Mouse (Mus musculus): ENCODE measurements around the gene Lin54. TPM values are rescaled to one million over a fixed set of nuclear protein-coding genes. Genes with fewer than 3 reads are reported as not detected.

Gene Lin54
- polyA plus RNA-seq, 1 experiment from 2014 or later, result 11.8 TPM

- H3K27ac ChIP-seq, result no peak overlapping the region
- no peak overlapping the region for H3K9ac ChIP-seq
- no peaks in the 10 kb centered on the region; the same call in 1 of the 2 replicates for H3K4me1 ChIP-seq
- H3K27me3 ChIP-seq (replicated peaks), result no peaks in the 10 kb centered on the region
- 0 out of 2 replicates have a peak, but pooled peaks cover 3% of the 10 kb centered on the region for H3K36me3 ChIP-seq
- H3K4me3 ChIP-seq (replicated peaks), result no peak overlapping the region
- H3K4me2 ChIP-seq, result no peak overlapping the region
- ATAC-seq (ENCODE audit: insufficient read depth, low FRiP score, low read depth), result no peak
- WGBS, result 74% methylated on average over 2 of the region's 2 CpGs
- no peaks in the 10 kb centered on the region for H3K9me3 ChIP-seq
Observed at GRCm38 (mm10) chr5:100487120-100487519, 13.3 kb downstream of the Lin54 start.

GRCm38 (mm10) chr5:100483569-100483968, 16.9 kb downstream of the Lin54 start:
- Histone ChIP-seq H3K9me3 (no peaks in the 10 kb centered on the region), H3K4me3 (replicated peaks) (no peak overlapping the region), H3K27me3 (replicated peaks) (no peaks in the 10 kb centered on the region), H3K4me1 (no peaks in the 10 kb centered on the region), H3K9ac (no peak overlapping the region), H3K27ac (no peak overlapping the region), H3K36me3 (0 out of 2 replicates have a peak, but pooled peaks cover 3% of the 10 kb centered on the region), H3K4me2 (no peak overlapping the region)
- ATAC-seq (ENCODE audit: insufficient read depth, low FRiP score, low read depth), result no peak

- ATAC-seq (ENCODE audit: insufficient read depth, low FRiP score, low read depth), result no peak
- Histone ChIP-seq H3K9ac (no peak overlapping the region), H3K4me2 (no peak overlapping the region), H3K4me3 (replicated peaks) (no peak overlapping the region), H3K4me1 (no peaks in the 10 kb centered on the region), H3K27ac (no peak overlapping the region), H3K27me3 (replicated peaks) (no peaks in the 10 kb centered on the region), H3K9me3 (no peaks in the 10 kb centered on the region), H3K36me3 (0 out of 2 replicates have a peak, but pooled peaks cover 10% of the 10 kb centered on the region)
- 83% methylated on average over 9 of the region's 9 CpGs for WGBS
Observed at GRCm38 (mm10) chr5:100477604-100478003, 22.8 kb downstream of the Lin54 start.

- Histone ChIP-seq H3K4me2 (no peak overlapping the region), H3K27me3 (replicated peaks) (no peaks in the 10 kb centered on the region), H3K27ac (no peak overlapping the region), H3K9ac (no peak overlapping the region), H3K4me1 (no peaks in the 10 kb centered on the region), H3K4me3 (replicated peaks) (no peak overlapping the region), H3K9me3 (no peaks in the 10 kb centered on the region), H3K36me3 (0 out of 2 replicates have a peak, but pooled peaks cover 10% of the 10 kb centered on the region)
- ATAC-seq (ENCODE audit: insufficient read depth, low FRiP score, low read depth), result no peak
- WGBS, result 75% methylated on average over 3 of the region's 3 CpGs
Observed at GRCm38 (mm10) chr5:100476328-100476727, 24.1 kb downstream of the Lin54 start.

- no peak for ATAC-seq (ENCODE audit: insufficient read depth, low FRiP score, low read depth)
- H3K9ac ChIP-seq, result no peak overlapping the region
- no peak overlapping the region for H3K4me3 ChIP-seq (replicated peaks)
- no peaks in the 10 kb centered on the region for H3K9me3 ChIP-seq
- H3K4me2 ChIP-seq, result no peak overlapping the region
- no peaks in the 10 kb centered on the region for H3K4me1 ChIP-seq
- H3K36me3 ChIP-seq, result 0 out of 2 replicates have a peak, but pooled peaks cover 6% of the 10 kb centered on the region
- H3K27me3 ChIP-seq (replicated peaks), result no peaks in the 10 kb centered on the region
- H3K27ac ChIP-seq, result no peak overlapping the region
- WGBS, result 90% methylated on average over 7 of the region's 7 CpGs
Observed at GRCm38 (mm10) chr5:100467336-100467735, 33.1 kb downstream of the Lin54 start.

- no peak overlapping the region for H3K27ac ChIP-seq
- H3K4me1 ChIP-seq, result no peaks in the 10 kb centered on the region
- H3K9me3 ChIP-seq, result no peaks in the 10 kb centered on the region
- 88% methylated on average over 10 of the region's 10 CpGs for whole genome bisulfite sequencing
- ATAC-seq (ENCODE audit: insufficient read depth, low FRiP score, low read depth), result no peak
- H3K27me3 ChIP-seq (replicated peaks), result no peaks in the 10 kb centered on the region
- 0 out of 2 replicates have a peak, but pooled peaks cover 7% of the 10 kb centered on the region for H3K36me3 ChIP-seq
- H3K4me3 ChIP-seq (replicated peaks), result no peak overlapping the region
- no peak overlapping the region for H3K4me2 ChIP-seq
- no peak overlapping the region for H3K9ac ChIP-seq
Observed at GRCm38 (mm10) chr5:100466624-100467023, 33.8 kb downstream of the Lin54 start.

GRCm38 (mm10) chr5:100462374-100462773, 38.1 kb downstream of the Lin54 start:
- H3K4me1 ChIP-seq, result no peaks in the 10 kb centered on the region
- no peak overlapping the region for H3K27ac ChIP-seq
- H3K9ac ChIP-seq, result no peak overlapping the region
- no peaks in the 10 kb centered on the region for H3K27me3 ChIP-seq (replicated peaks)
- 75% methylated on average over 2 of the region's 2 CpGs for WGBS
- H3K9me3 ChIP-seq, result no peaks in the 10 kb centered on the region
- H3K4me3 ChIP-seq (replicated peaks), result no peak overlapping the region
- peaks cover 25% of the 10 kb centered on the region for H3K36me3 ChIP-seq
- H3K4me2 ChIP-seq, result no peak overlapping the region
- ATAC-seq (ENCODE audit: insufficient read depth, low FRiP score, low read depth), result no peak

- Histone ChIP-seq H3K9ac (no peak overlapping the region), H3K27me3 (replicated peaks) (no peaks in the 10 kb centered on the region), H3K9me3 (no peaks in the 10 kb centered on the region), H3K36me3 (peaks cover 27% of the 10 kb centered on the region), H3K4me2 (no peak overlapping the region), H3K27ac (no peak overlapping the region), H3K4me1 (no peaks in the 10 kb centered on the region), H3K4me3 (replicated peaks) (no peak overlapping the region)
- ATAC-seq (ENCODE audit: insufficient read depth, low FRiP score, low read depth), result no peak
- 91% methylated on average over 9 of the region's 9 CpGs for WGBS
Observed at GRCm38 (mm10) chr5:100461526-100461925, 38.9 kb downstream of the Lin54 start.

GRCm38 (mm10) chr5:100459468-100459867, 41.0 kb downstream of the Lin54 start:
- Histone ChIP-seq H3K9ac (no peak overlapping the region), H3K4me2 (no peak overlapping the region), H3K36me3 (peaks cover 29% of the 10 kb centered on the region), H3K4me1 (no peaks in the 10 kb centered on the region), H3K27me3 (replicated peaks) (no peaks in the 10 kb centered on the region), H3K9me3 (no peaks in the 10 kb centered on the region), H3K4me3 (replicated peaks) (no peak overlapping the region), H3K27ac (no peak overlapping the region)
- WGBS, result 82% methylated on average over 5 of the region's 5 CpGs
- no peak for ATAC-seq (ENCODE audit: insufficient read depth, low FRiP score, low read depth)

GRCm38 (mm10) chr5:100451871-100452270, 48.6 kb downstream of the Lin54 start:
- WGBS, result 88% methylated on average over 2 of the region's 2 CpGs
- Histone ChIP-seq H3K4me1 (no peaks in the 10 kb centered on the region), H3K4me2 (no peak overlapping the region), H3K36me3 (peaks cover 23% of the 10 kb centered on the region), H3K27ac (no peak overlapping the region), H3K4me3 (replicated peaks) (no peak overlapping the region), H3K9me3 (no peaks in the 10 kb centered on the region), H3K27me3 (replicated peaks) (no peaks in the 10 kb centered on the region), H3K9ac (no peak overlapping the region)
- ATAC-seq (ENCODE audit: insufficient read depth, low FRiP score, low read depth), result no peak

- Histone ChIP-seq H3K9me3 (no peaks in the 10 kb centered on the region), H3K27ac (no peak overlapping the region)
Observed at GRCm38 (mm10) chr5:100438796-100439195, 61.6 kb downstream of the Lin54 start.

GRCm38 (mm10) chr5:100437917-100438316, 62.5 kb downstream of the Lin54 start:
- Histone ChIP-seq H3K36me3 (no peaks in the 10 kb centered on the region), H3K4me3 (replicated peaks) (no peak overlapping the region), H3K9me3 (no peaks in the 10 kb centered on the region), H3K27me3 (replicated peaks) (no peaks in the 10 kb centered on the region), H3K27ac (no peak overlapping the region), H3K4me2 (no peak overlapping the region), H3K4me1 (no peaks in the 10 kb centered on the region), H3K9ac (no peak overlapping the region)
- ATAC-seq (ENCODE audit: insufficient read depth, low FRiP score, low read depth), result no peak
- WGBS, result 93% methylated on average over 5 of the region's 5 CpGs

More at GRCm38 (mm10) chr5:100438796-100439195, 61.6 kb downstream of the Lin54 start:
- Histone ChIP-seq H3K27me3 (replicated peaks) (no peaks in the 10 kb centered on the region), H3K4me2 (no peak overlapping the region), H3K4me1 (no peaks in the 10 kb centered on the region), H3K36me3 (0 out of 2 replicates have a peak, but pooled peaks cover 3% of the 10 kb centered on the region), H3K9ac (no peak overlapping the region), H3K4me3 (replicated peaks) (no peak overlapping the region)
- no peak for ATAC-seq (ENCODE audit: insufficient read depth, low FRiP score, low read depth)
- 95% methylated on average over 14 of the region's 14 CpGs for WGBS

- no peak for ATAC-seq (ENCODE audit: insufficient read depth, low FRiP score, low read depth)
- Histone ChIP-seq H3K36me3 (no peaks in the 10 kb centered on the region), H3K4me1 (no peaks in the 10 kb centered on the region), H3K9ac (no peak overlapping the region), H3K4me3 (replicated peaks) (no peak overlapping the region), H3K9me3 (no peaks in the 10 kb centered on the region), H3K27me3 (replicated peaks) (no peaks in the 10 kb centered on the region), H3K27ac (no peak overlapping the region), H3K4me2 (no peak overlapping the region)
- 95% methylated on average over 4 of the region's 4 CpGs for WGBS
Observed at GRCm38 (mm10) chr5:100437086-100437485, 63.4 kb downstream of the Lin54 start.

Data from stomach, embryonic 15.5 days (tissue).